Mouse (Mus musculus) testis, adult 2 months (tissue): Measurements from ENCODE around the gene Ell. TPM values are rescaled to one million over a fixed set of nuclear protein-coding genes. Genes with fewer than 3 reads are reported as not detected.
A peak's percentile ranks its signal among the peaks of the same experiment; 100 is the strongest.

Experiments
- H3K27ac ChIP-seq: fragments of 200-500 bp; 2 replicates; pipeline ENCODE4 v1.5.1; 2012; ENCODE audit warnings: low read depth, low read length; ENCODE audit not compliant: control insufficient read depth, insufficient read depth
- H3K27me3 ChIP-seq: fragments of 200-500 bp; 2 replicates; pipeline ENCODE4 v1.6.1; 2012; ENCODE audit warnings: mild to moderate bottlenecking, low read length, moderate library complexity; ENCODE audit not compliant: control insufficient read depth, insufficient read depth
- H3K36me3 ChIP-seq: fragments of 200-500 bp; 2 replicates; pipeline ENCODE4 v1.6.1; 2012; ENCODE audit warnings: mild to moderate bottlenecking, low read length; ENCODE audit not compliant: control insufficient read depth, insufficient read depth
- H3K4me1 ChIP-seq: fragments of 200-500 bp; 2 replicates; pipeline ENCODE4 v1.6.1; 2012; ENCODE audit warnings: low read length; ENCODE audit not compliant: control insufficient read depth, insufficient read depth
- H3K4me3 ChIP-seq: fragments of 200-500 bp; 2 replicates; pipeline ENCODE4 v1.5.1; 2012; ENCODE audit warnings: low read depth, mild to moderate bottlenecking, low read length, moderate library complexity, mixed read lengths; ENCODE audit not compliant: control insufficient read depth
- CTCF ChIP-seq: fragments of 200-500 bp; IDR thresholded peaks from 2 replicates; pipeline ENCODE4 v1.5.1; 2012; ENCODE audit warnings: low read depth, mild to moderate bottlenecking, inconsistent platforms, low read length, moderate library complexity; ENCODE audit not compliant: control insufficient read depth, insufficient read depth, insufficient replicate concordance
- POLR2A ChIP-seq: fragments of 200-500 bp; IDR thresholded peaks from 2 replicates; pipeline ENCODE4 v1.6.1; 2012; ENCODE audit warnings: low read depth, mild to moderate bottlenecking, inconsistent platforms, low read length, moderate library complexity; ENCODE audit not compliant: control insufficient read depth
- polyA plus RNA-seq: library from polyadenylated mRNA; depleted of rRNA; stranded (reverse); fragments of >200 nt; gene quantifications from 2 replicates; pipeline ENCODE4 v1.2.3, GENCODE M21; 2012

Gene Ell
- polyA plus RNA-seq, 1 experiment: 42.5 TPM

DNA sequence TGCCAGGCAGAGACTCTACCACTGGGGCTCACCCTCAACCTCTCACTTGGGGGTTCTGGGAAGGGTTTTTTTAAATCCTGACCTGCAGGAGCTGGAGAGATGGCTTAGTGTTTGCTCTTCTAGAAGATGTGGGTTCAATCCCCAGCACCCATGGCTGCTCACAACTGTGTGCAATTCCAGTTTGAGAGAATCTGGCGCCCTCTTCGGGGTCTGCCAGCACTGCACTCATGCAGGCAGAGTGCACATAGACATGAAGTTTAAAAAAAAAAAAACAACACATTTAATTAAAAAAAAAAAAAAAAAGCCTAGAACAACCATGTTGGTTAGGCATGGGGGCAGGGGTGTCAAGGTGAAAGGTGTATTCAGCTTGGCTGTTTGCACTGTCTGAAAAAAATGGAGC is 8.9 kb upstream of the Ell start:
- Histone ChIP-seq H3K36me3 (peaks cover 1% of the 10 kb centered on the region), H3K27me3 (no peaks in the 10 kb centered on the region), H3K4me3 (no peak overlapping the region), H3K4me1 (peaks cover 10% of the 10 kb centered on the region), H3K27ac (no peak overlapping the region)
- TF ChIP-seq POLR2A (no peak), CTCF (no peak)

- Histone ChIP-seq H3K36me3 (peaks cover 1% of the 10 kb centered on the region), H3K4me3 (no peak overlapping the region), H3K27me3 (no peaks in the 10 kb centered on the region), H3K27ac (no peak overlapping the region), H3K4me1 (peaks cover 7% of the 10 kb centered on the region; the same call in 1 of the 2 replicates)
- no peak for TF ChIP-seq CTCF
- TF ChIP-seq POLR2A: no peak
These were observed 5.0 kb upstream of the Ell start for GRCm38 (mm10) chr8:70534281-70534680.

DNA sequence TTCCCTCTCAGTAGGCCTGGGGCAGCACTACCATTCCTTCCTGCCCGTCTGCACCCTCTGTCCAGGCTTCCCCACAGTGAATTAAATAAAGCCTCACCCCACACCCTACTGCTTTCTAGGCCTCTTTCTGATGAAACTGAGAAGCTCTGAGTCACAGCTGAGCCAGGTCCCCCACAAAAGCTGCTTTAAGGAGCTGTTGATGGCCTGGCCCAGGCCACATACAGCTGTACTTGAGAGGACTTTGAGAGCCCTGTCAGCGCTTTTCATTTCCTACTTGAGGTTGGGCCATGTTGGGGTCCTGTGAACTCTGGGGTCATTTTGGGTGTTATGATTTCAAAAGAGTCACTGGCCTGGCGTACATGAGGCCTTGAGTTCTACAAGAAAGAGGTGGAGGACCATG is 4.0 kb upstream of the Ell start:
- no peak overlapping the region for H3K4me3 ChIP-seq
- peaks cover 1% of the 10 kb centered on the region for H3K36me3 ChIP-seq
- H3K27ac ChIP-seq: no peak overlapping the region
- H3K4me1 ChIP-seq: peaks cover 7% of the 10 kb centered on the region
- TF ChIP-seq CTCF (no peak), POLR2A (no peak)
- H3K27me3 ChIP-seq: no peaks in the 10 kb centered on the region

- H3K4me1 ChIP-seq: peaks cover 10% of the 10 kb centered on the region
- TF ChIP-seq POLR2A (no peak), CTCF (no peak)
- H3K27ac ChIP-seq: no peak overlapping the region
- H3K36me3 ChIP-seq: peaks cover 1% of the 10 kb centered on the region
- no peak overlapping the region for H3K4me3 ChIP-seq
- H3K27me3 ChIP-seq: no peaks in the 10 kb centered on the region
These were observed 3.6 kb upstream of the Ell start for GRCm38 (mm10) chr8:70535701-70536100.

- Histone ChIP-seq H3K4me3 (peak overlapping the region; percentile 90), H3K27me3 (no peaks in the 10 kb centered on the region), H3K27ac (peak overlapping the region; percentile 98), H3K36me3 (no peaks in the 10 kb centered on the region; the same call in 1 of the 2 replicates), H3K4me1 (peaks cover 10% of the 10 kb centered on the region)
- TF ChIP-seq CTCF: no peak
- TF ChIP-seq POLR2A: peak; percentile 22; the same call in 1 of the 2 replicates
These were observed 1.2 kb upstream of the Ell start for GRCm38 (mm10) chr8:70538024-70538579.

DNA sequence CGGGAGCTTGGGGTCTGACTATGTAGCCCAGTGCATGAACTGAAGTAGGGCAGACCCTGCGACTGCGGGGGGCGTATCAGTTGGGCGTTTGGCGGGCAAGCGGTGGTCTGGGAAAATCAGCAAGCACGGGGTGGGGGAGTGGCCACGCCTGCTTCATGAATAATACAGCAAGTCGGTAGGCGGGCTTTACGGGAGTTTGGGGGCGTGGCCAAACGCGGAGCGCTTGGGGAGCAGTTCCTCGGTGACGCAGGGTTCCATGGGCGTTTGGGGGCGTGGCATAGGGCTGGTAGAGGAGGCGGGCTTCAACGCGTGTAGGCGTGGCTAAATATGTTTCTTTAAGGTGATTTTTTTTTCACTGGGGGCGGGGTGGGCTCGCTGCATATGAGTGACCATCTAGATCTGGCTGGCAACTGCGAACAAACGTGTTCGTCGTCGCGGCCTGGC is 602 bp upstream of the Ell start:
- Histone ChIP-seq H3K27me3 (no peaks in the 10 kb centered on the region), H3K27ac (peak overlapping the region; percentile 98), H3K4me3 (peak overlapping the region; percentile 90), H3K4me1 (peaks cover 10% of the 10 kb centered on the region), H3K36me3 (no peaks in the 10 kb centered on the region; the same call in 1 of the 2 replicates)
- peak; percentile 21 for TF ChIP-seq POLR2A
- no peak for TF ChIP-seq CTCF

DNA sequence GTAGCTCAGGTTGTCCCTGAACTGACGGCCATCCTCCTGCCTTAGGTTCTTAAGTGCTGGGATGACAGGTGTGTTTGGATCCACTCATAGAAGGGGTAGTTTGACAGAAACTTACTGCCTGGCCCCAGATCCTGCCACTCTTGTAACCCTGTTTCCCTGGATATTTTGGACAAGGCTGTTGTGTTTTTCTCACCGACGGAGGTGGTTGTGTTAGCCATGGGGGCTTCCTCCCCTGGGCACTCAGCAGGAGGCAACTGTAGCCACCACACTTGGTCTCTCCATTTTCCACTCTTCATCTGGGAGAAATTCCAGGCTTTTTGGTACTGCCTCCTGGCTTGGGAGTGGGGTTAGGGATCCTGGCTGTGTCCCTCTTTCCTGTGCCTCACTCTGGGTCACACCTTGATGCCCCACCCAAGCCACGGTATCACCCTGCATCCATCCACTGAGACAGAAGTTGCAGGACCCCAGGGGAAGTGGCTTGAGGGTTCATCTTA is 803 bp downstream of the Ell start:
- Histone ChIP-seq H3K27ac (peak overlapping the region; percentile 91), H3K4me1 (peaks cover 10% of the 10 kb centered on the region), H3K27me3 (no peaks in the 10 kb centered on the region), H3K36me3 (no peaks in the 10 kb centered on the region), H3K4me3 (peak overlapping the region; percentile 90)
- TF ChIP-seq POLR2A (no peak), CTCF (no peak)
